Mouse (Mus musculus) limb, embryonic 13.5 days (tissue): ENCODE results near the gene Alkbh3. TPM values are rescaled to one million over a fixed set of nuclear protein-coding genes. Genes with fewer than 3 reads are reported as not detected.

Experiments used
- ATAC-seq: fragments of 200-750 bp; cut with Nextera tagmentation; 2 replicates; pipeline ENCODE4 v1.8.0; 2017; ENCODE audit warnings: low read depth, moderate number of reproducible peaks, moderate TSS enrichment; ENCODE audit not compliant: low FRiP score
- H3K27ac ChIP-seq: fragments of 300-500 bp; sonication (generic); 2 replicates; pipeline ENCODE4 v1.5.1; 2015; ENCODE audit warnings: inconsistent platforms, mild to moderate bottlenecking, moderate library complexity
- H3K27me3 ChIP-seq: fragments of 300-500 bp; sonication (generic); 2 replicates; pipeline ENCODE4 v1.6.1; 2015; ENCODE audit warnings: mild to moderate bottlenecking, inconsistent platforms
- H3K36me3 ChIP-seq: fragments of 300-500 bp; sonication (generic); 2 replicates; pipeline ENCODE4 v1.6.1; 2015; ENCODE audit warnings: inconsistent platforms, mild to moderate bottlenecking, moderate library complexity
- H3K4me1 ChIP-seq: fragments of 300-500 bp; sonication (generic); 2 replicates; pipeline ENCODE4 v1.6.1; 2015; ENCODE audit warnings: inconsistent platforms
- H3K4me2 ChIP-seq: fragments of 300-500 bp; sonication (generic); replicated peaks from 2 replicates; pipeline ENCODE4 v1.6.1; 2015; ENCODE audit warnings: inconsistent platforms, mild to moderate bottlenecking, moderate library complexity
- H3K4me3 ChIP-seq: fragments of 300-500 bp; sonication (generic); 2 replicates; pipeline ENCODE4 v1.5.1; 2015; ENCODE audit warnings: moderate library complexity, mild to moderate bottlenecking, inconsistent platforms
- H3K9ac ChIP-seq: fragments of 300-500 bp; sonication (generic); 2 replicates; pipeline ENCODE4 v1.6.1; 2015; ENCODE audit warnings: mild to moderate bottlenecking, inconsistent platforms
- H3K9me3 ChIP-seq: fragments of 300-500 bp; sonication (generic); 2 replicates; pipeline ENCODE4 v1.6.1; 2016; ENCODE audit warnings: inconsistent platforms
- WGBS: fragments of 180-500 bp; shearing (Covaris S2); methylation state at CpG from one replicate; pipeline ENCODE4 v1.1.7; 2015; 5-methylcytosine and 5-hydroxymethylcytosine counted together
- polyA plus RNA-seq: library from polyadenylated mRNA; unstranded; fragments of >200 nt; fragmentation: Nextera tagmentation; extraction: Ambion mirVana; gene quantifications from 2 replicates; pipeline ENCODE4 v1.2.1, GENCODE M21; 2015

The Alkbh3 gene
- polyA plus RNA-seq, 1 experiment from 2014 or later = 72.3 TPM

DNA sequence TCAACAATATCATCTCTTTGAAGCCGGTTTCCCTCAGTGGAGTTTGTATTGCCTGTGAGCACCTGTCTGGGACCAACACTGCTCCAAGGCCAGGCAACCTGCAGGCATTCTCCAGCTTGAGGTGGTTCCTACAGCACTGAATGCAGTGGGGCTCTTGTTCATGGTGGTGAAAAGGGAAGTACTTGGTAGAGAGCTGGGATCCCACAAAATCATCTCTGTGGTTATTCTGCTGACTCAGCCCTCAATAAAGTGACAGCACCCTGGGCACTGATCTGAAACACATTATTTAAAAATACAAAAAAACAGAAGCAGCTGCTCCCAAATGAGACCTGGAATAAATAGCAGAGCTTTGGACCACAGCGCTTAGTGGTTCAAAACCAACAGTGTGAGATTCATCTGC lies 22.2 kb downstream of the Alkbh3 start:
- Histone ChIP-seq H3K4me1 (no peaks in the 10 kb centered on the region), H3K4me2 (no peak overlapping the region), H3K9me3 (no peaks in the 10 kb centered on the region), H3K36me3 (peaks cover 91% of the 10 kb centered on the region), H3K4me3 (no peak overlapping the region), H3K27ac (no peak overlapping the region), H3K27me3 (no peaks in the 10 kb centered on the region), H3K9ac (no peak overlapping the region)
- 94% methylated on average over 2 of the region's 2 CpGs for WGBS
- ATAC-seq = no peak

- no peak overlapping the region for H3K27ac ChIP-seq
- no peak overlapping the region for H3K9ac ChIP-seq
- peaks cover 80% of the 10 kb centered on the region for H3K36me3 ChIP-seq
- no peak overlapping the region for H3K4me2 ChIP-seq
- no peak overlapping the region for H3K4me3 ChIP-seq
- 79% methylated on average over 4 of the region's 4 CpGs for WGBS
- ATAC-seq = no peak
- H3K4me1 ChIP-seq = no peaks in the 10 kb centered on the region
- no peaks in the 10 kb centered on the region for H3K9me3 ChIP-seq
- no peaks in the 10 kb centered on the region for H3K27me3 ChIP-seq
Measured at GRCm38 (mm10) chr2:93982457-93983235, 28.0 kb downstream of the Alkbh3 start.

GRCm38 (mm10) chr2:93979249-93980120 lies 31.1 kb downstream of the Alkbh3 start:
- no peak for ATAC-seq
- no peak overlapping the region for H3K9ac ChIP-seq
- H3K27ac ChIP-seq = no peak overlapping the region
- H3K4me1 ChIP-seq = peaks cover 23% of the 10 kb centered on the region
- no peak overlapping the region for H3K4me3 ChIP-seq
- no peak overlapping the region for H3K4me2 ChIP-seq
- no peaks in the 10 kb centered on the region for H3K27me3 ChIP-seq
- H3K36me3 ChIP-seq = peaks cover 53% of the 10 kb centered on the region
- H3K9me3 ChIP-seq = no peaks in the 10 kb centered on the region
- WGBS = 84% methylated on average over 7 of the region's 7 CpGs

DNA sequence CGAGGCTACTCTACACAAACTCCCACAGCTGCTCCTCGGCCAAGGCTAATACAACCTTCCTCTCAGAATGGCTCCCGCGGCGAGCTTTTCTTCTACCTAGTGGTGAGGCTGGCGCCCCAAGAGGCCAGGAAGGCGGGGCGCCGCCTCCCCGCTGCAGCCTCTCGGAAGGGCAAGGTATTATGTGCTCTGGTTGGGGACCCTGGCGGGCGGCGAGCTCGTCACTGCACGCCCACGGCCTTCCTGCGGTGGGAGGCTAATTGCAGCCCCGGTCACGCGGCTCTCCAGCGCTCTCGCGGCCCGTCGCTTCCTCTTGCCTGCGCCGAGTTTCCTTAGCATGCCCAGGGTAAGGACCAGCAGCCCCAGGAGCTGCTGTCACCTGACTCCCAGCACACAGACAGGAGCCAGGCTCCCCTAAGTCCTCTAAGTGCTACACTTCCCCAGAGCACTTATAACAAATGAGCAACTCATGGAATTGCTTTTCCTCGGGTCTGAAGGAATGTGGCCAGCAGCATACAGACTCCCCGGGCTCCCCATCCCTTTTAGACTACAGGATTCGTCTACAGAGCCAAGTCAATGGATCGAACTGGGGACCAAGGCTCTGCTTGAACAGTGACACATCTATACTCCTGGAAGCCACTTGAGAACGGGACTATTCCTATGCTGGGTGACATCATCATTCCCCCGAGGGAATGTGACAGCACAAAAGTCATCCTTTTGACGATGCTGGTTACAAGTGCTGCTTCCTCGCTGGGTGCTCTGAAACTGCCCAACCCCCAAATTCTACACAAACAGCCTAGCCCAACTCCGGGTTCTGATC lies 34.0 kb downstream of the Alkbh3 start:
- 3% methylated on average over 37 of the region's 37 CpGs for WGBS
- H3K4me3 ChIP-seq = peak overlapping the region; percentile 49
- peaks cover 30% of the 10 kb centered on the region for H3K36me3 ChIP-seq
- peak; percentile 84 for ATAC-seq
- H3K4me1 ChIP-seq = peaks cover 23% of the 10 kb centered on the region
- no peak overlapping the region; the same call in 1 of the 2 replicates for H3K27ac ChIP-seq
- no peaks in the 10 kb centered on the region for H3K9me3 ChIP-seq
- no peaks in the 10 kb centered on the region for H3K27me3 ChIP-seq
- H3K9ac ChIP-seq = peak overlapping the region; percentile 70
- peak overlapping the region; percentile 88 for H3K4me2 ChIP-seq

GRCm38 (mm10) chr2:93975526-93976435 lies 34.8 kb downstream of the Alkbh3 start:
- Histone ChIP-seq H3K27ac (no peak overlapping the region), H3K4me3 (peak overlapping the region; percentile 49), H3K4me1 (peaks cover 23% of the 10 kb centered on the region), H3K9ac (peak overlapping the region; percentile 70), H3K9me3 (no peaks in the 10 kb centered on the region), H3K4me2 (peak overlapping the region; percentile 88), H3K36me3 (peaks cover 22% of the 10 kb centered on the region), H3K27me3 (no peaks in the 10 kb centered on the region)
- WGBS = 22% methylated on average over 21 of the region's 21 CpGs
- ATAC-seq = peak; percentile 9; the same call in 1 of the 2 replicates

GRCm38 (mm10) chr2:93975041-93975440 lies 35.6 kb downstream of the Alkbh3 start:
- ATAC-seq = no peak
- peaks cover 14% of the 10 kb centered on the region for H3K36me3 ChIP-seq
- H3K27ac ChIP-seq = no peak overlapping the region
- peaks cover 23% of the 10 kb centered on the region for H3K4me1 ChIP-seq
- H3K4me2 ChIP-seq = no peak overlapping the region
- no peaks in the 10 kb centered on the region for H3K27me3 ChIP-seq
- 40% methylated on average over 7 of the region's 7 CpGs for WGBS
- H3K4me3 ChIP-seq = no peak overlapping the region
- no peak overlapping the region for H3K9ac ChIP-seq
- no peaks in the 10 kb centered on the region for H3K9me3 ChIP-seq

- Histone ChIP-seq H3K4me3 (no peak overlapping the region), H3K4me2 (no peak overlapping the region), H3K9ac (no peak overlapping the region), H3K4me1 (peaks cover 16% of the 10 kb centered on the region), H3K9me3 (no peaks in the 10 kb centered on the region), H3K27me3 (no peaks in the 10 kb centered on the region), H3K36me3 (no peaks in the 10 kb centered on the region), H3K27ac (no peak overlapping the region)
- WGBS = 66% methylated on average over 3 of the region's 3 CpGs
- no peak for ATAC-seq
Measured at GRCm38 (mm10) chr2:93971647-93972046, 39.0 kb downstream of the Alkbh3 start.

DNA sequence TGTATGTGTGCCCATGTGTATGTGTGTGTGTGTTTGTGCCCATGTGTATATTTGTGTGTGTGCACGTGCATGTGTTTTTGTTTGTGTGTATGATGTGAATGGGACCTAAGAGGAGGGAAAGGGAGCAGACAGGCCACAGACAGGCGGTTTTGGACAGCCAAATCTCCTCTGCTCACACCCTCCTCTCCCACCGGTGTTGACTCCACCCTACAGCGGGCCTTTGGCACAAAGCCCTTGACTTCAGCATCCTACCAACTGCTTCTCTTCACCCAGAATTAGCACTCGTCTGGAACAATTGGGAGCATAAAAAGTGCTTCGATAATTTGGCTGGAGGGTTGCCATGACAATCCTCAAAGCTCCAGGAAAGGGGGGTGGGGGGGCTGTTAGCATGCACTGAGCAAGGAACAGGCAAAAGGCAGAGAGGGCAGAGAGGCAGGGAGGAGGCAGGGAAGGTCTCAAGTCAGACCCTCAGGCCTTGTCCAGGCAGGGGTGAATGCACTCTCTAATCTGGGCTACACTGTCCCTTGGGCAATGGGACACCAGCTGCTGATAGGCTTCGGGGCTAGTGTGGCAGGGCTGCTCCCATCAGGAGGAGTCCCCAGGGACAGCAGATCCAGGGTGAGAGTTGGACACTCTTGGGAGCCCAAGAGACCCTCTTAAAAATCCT lies 46.0 kb downstream of the Alkbh3 start:
- Histone ChIP-seq H3K27me3 (peaks cover 13% of the 10 kb centered on the region), H3K9me3 (no peaks in the 10 kb centered on the region), H3K36me3 (no peaks in the 10 kb centered on the region), H3K4me2 (no peak overlapping the region), H3K9ac (no peak overlapping the region), H3K27ac (no peak overlapping the region), H3K4me1 (no peaks in the 10 kb centered on the region), H3K4me3 (no peak overlapping the region)
- no peak for ATAC-seq
- 61% methylated on average over 7 of the region's 7 CpGs for WGBS

DNA sequence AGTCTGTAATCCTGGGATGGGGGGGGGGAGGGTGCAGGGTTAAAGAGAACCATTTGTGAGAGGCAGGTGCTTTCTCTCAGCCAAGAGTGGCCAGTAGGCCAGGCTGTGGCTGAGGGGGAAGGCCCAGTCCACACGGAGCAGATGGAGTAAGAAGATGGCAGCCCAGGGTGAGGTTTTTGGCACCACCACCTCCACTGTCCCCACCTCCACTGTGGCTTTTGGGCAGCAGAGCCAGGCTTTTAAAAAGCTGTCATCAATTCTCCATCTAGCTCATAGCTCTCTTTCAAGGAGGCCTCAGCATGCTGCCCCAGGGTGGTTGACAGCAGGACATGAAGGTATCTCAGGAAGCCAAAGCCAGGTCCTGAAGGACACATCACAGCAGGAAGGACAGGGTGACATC lies 46.8 kb downstream of the Alkbh3 start:
- Histone ChIP-seq H3K9me3 (no peaks in the 10 kb centered on the region), H3K9ac (no peak overlapping the region), H3K27me3 (peaks cover 21% of the 10 kb centered on the region), H3K27ac (no peak overlapping the region), H3K36me3 (no peaks in the 10 kb centered on the region), H3K4me2 (no peak overlapping the region), H3K4me1 (no peaks in the 10 kb centered on the region), H3K4me3 (no peak overlapping the region)
- ATAC-seq = no peak
- WGBS = 68% methylated on average over 1 of the region's 1 CpGs

GRCm38 (mm10) chr2:93961716-93962115 lies 48.9 kb downstream of the Alkbh3 start:
- Histone ChIP-seq H3K27ac (no peak overlapping the region), H3K4me2 (no peak overlapping the region), H3K9me3 (no peaks in the 10 kb centered on the region), H3K27me3 (peaks cover 42% of the 10 kb centered on the region), H3K4me3 (no peak overlapping the region), H3K9ac (no peak overlapping the region), H3K36me3 (no peaks in the 10 kb centered on the region), H3K4me1 (peaks cover under 1% of the 10 kb centered on the region; the same call in 1 of the 2 replicates)
- WGBS = 74% methylated on average over 8 of the region's 8 CpGs
- ATAC-seq = no peak

DNA sequence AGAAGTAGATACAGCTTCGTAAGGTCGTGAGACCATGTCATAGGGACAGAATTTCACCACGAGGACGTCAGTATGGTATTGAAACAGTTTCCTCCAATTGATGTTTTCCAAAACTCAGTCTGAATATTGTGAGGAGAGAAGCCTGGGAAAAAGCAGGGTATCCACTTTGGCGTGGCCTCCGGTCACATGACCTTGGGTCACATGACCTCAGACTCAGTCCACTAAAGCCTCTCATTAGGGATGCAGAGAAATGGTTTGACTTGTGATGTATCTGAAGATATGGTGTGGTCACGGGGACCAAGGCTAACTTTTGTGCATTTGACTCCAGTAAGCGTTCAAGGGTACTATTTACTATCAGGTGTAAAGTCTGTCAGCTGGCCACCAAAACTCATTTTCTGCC lies 51.3 kb downstream of the Alkbh3 start:
- H3K27ac ChIP-seq = no peak overlapping the region
- H3K4me3 ChIP-seq = no peak overlapping the region
- no peak for ATAC-seq
- peaks cover 66% of the 10 kb centered on the region for H3K27me3 ChIP-seq
- no peak overlapping the region for H3K4me2 ChIP-seq
- H3K36me3 ChIP-seq = no peaks in the 10 kb centered on the region
- peaks cover 19% of the 10 kb centered on the region for H3K4me1 ChIP-seq
- H3K9ac ChIP-seq = no peak overlapping the region
- WGBS = 71% methylated on average over 8 of the region's 8 CpGs
- H3K9me3 ChIP-seq = no peaks in the 10 kb centered on the region
